Mouse (Mus musculus): ENCODE measurements around the gene Ppm1n.
A peak's percentile ranks its signal among the peaks of the same experiment; 100 is the strongest.

The Ppm1n gene

GRCm38 (mm10) chr7:19279581-19280114, at the start of gene Ppm1n:
Ppm1n (minus strand) TSS chr7:19280064.
- no peak for DNase-seq (ENCODE audit: low spot score in 2 of 2)

GRCm38 (mm10) chr7:19328425-19328824, 48.6 kb upstream of the Ppm1n start:
- no peak for DNase-seq (ENCODE audit: low spot score in 2 of 2)

- DNase-seq (ENCODE audit: low spot score in 2 of 2): no peak
Observed at GRCm38 (mm10) chr7:19327782-19328181, 47.9 kb upstream of the Ppm1n start.

- peak in 1 of 2 experiments; percentile 66 for DNase-seq (ENCODE audit: low spot score in 2 of 2)
Observed at GRCm38 (mm10) chr7:19327128-19327527, 47.3 kb upstream of the Ppm1n start.

- peak in 1 of 2 experiments; percentile 78 for DNase-seq (ENCODE audit: low spot score in 2 of 2)
Observed at GRCm38 (mm10) chr7:19326359-19326758, 46.5 kb upstream of the Ppm1n start.

- no peak for DNase-seq (ENCODE audit: low spot score in 2 of 2)
Observed at GRCm38 (mm10) chr7:19325262-19326199, 45.7 kb upstream of the Ppm1n start.

- no peak for DNase-seq (ENCODE audit: low spot score in 2 of 2)
Observed at GRCm38 (mm10) chr7:19324221-19324620, 44.4 kb upstream of the Ppm1n start.

GRCm38 (mm10) chr7:19322489-19322888, 42.6 kb upstream of the Ppm1n start:
- DNase-seq (ENCODE audit: low spot score in 2 of 2): no peak

- peak in 1 of 2 experiments; percentile 48 for DNase-seq (ENCODE audit: low spot score in 2 of 2)
Observed at GRCm38 (mm10) chr7:19321464-19321863, 41.6 kb upstream of the Ppm1n start.

GRCm38 (mm10) chr7:19320637-19321036, 40.8 kb upstream of the Ppm1n start:
- DNase-seq (ENCODE audit: low spot score in 2 of 2): no peak

GRCm38 (mm10) chr7:19319906-19320305, 40.0 kb upstream of the Ppm1n start:
- peak; percentile 63 to 91 for DNase-seq (ENCODE audit: low spot score in 2 of 2)

GRCm38 (mm10) chr7:19319458-19319857, 39.6 kb upstream of the Ppm1n start:
- DNase-seq (ENCODE audit: low spot score in 2 of 2): no peak

GRCm38 (mm10) chr7:19318676-19319075, 38.8 kb upstream of the Ppm1n start:
- no peak for DNase-seq (ENCODE audit: low spot score in 2 of 2)

GRCm38 (mm10) chr7:19318201-19318600, 38.3 kb upstream of the Ppm1n start:
- no peak for DNase-seq (ENCODE audit: low spot score in 2 of 2)

- DNase-seq (ENCODE audit: low spot score in 2 of 2): peak in 1 of 2 experiments; percentile 36
Observed at GRCm38 (mm10) chr7:19316451-19317161, 36.7 kb upstream of the Ppm1n start.

GRCm38 (mm10) chr7:19314033-19314432, 34.2 kb upstream of the Ppm1n start:
- no peak for DNase-seq (ENCODE audit: low spot score in 2 of 2)

GRCm38 (mm10) chr7:19311991-19312390, 32.1 kb upstream of the Ppm1n start:
- no peak for DNase-seq (ENCODE audit: low spot score in 2 of 2)

- peak; percentile 80 to 94 for DNase-seq (ENCODE audit: low spot score in 2 of 2)
Observed at GRCm38 (mm10) chr7:19309884-19310641, 30.2 kb upstream of the Ppm1n start, which contains the start of gene Fosb. Fosb (minus strand) TSS chr7:19310051.

- peak in 1 of 2 experiments; percentile 33 for DNase-seq (ENCODE audit: low spot score in 2 of 2)
Observed at GRCm38 (mm10) chr7:19309278-19309883, 29.5 kb upstream of the Ppm1n start.

GRCm38 (mm10) chr7:19308454-19309277, 28.8 kb upstream of the Ppm1n start:
- DNase-seq (ENCODE audit: low spot score in 2 of 2): peak; percentile 78 to 94
